Mouse (Mus musculus) intestine, embryonic 14.5 days (tissue): ENCODE measurements around the gene Kctd14. TPM values are rescaled to one million over a fixed set of nuclear protein-coding genes. Genes with fewer than 3 reads are reported as not detected.

ENCODE experiments used
- ATAC-seq: fragments of 200-750 bp; cut with Nextera tagmentation; replicated peaks from 2 replicates; pipeline ENCODE4 v1.8.0; 2017; ENCODE audit warnings: low read depth, moderate number of reproducible peaks, moderate TSS enrichment, moderate library complexity; ENCODE audit not compliant: low FRiP score, low TSS enrichment
- DNase-seq: peaks from one replicate; pipeline ENCODE4 v3.0.0-alpha.2; 2018; ENCODE audit warnings: low spot score
- H3K27ac ChIP-seq: fragments of 300-500 bp; sonication (generic); 2 replicates; pipeline ENCODE4 v1.5.1; 2014; ENCODE audit warnings: low read depth, mild to moderate bottlenecking, control low read depth
- H3K27me3 ChIP-seq: fragments of 300-500 bp; sonication (generic); replicated peaks from 2 replicates; pipeline ENCODE4 v1.6.1; 2014; ENCODE audit warnings: low read length, control low read depth; ENCODE audit not compliant: control insufficient read depth, insufficient read depth
- H3K36me3 ChIP-seq: fragments of 300-500 bp; sonication (generic); 2 replicates; pipeline ENCODE4 v1.6.1; 2014; ENCODE audit warnings: low read length, control low read depth; ENCODE audit not compliant: control insufficient read depth, insufficient read depth
- H3K4me1 ChIP-seq: fragments of 300-500 bp; sonication (generic); replicated peaks from 2 replicates; pipeline ENCODE4 v1.6.1; 2014; ENCODE audit warnings: low read length, control low read depth, mixed read lengths; ENCODE audit not compliant: control insufficient read depth, insufficient read depth
- H3K4me2 ChIP-seq: fragments of 300-500 bp; sonication (generic); 2 replicates; pipeline ENCODE4 v1.6.1; 2014; ENCODE audit warnings: low read length
- H3K4me3 ChIP-seq: fragments of 300-500 bp; sonication (generic); 2 replicates; pipeline ENCODE4 v1.5.1; 2014; ENCODE audit warnings: low read depth, low read length, control low read depth, mixed read lengths
- H3K9ac ChIP-seq: fragments of 300-500 bp; sonication (generic); 2 replicates; pipeline ENCODE4 v1.6.1; 2014; ENCODE audit warnings: mild to moderate bottlenecking, low read length
- H3K9me3 ChIP-seq: fragments of 300-500 bp; sonication (generic); 2 replicates; pipeline ENCODE4 v1.6.1; 2016; ENCODE audit warnings: low read length, control low read depth; ENCODE audit not compliant: control insufficient read depth
- WGBS: fragments of 180-500 bp; shearing (Covaris S2); extraction: QIAGEN DNeasy Blood & Tissue Kit; methylation state at CpG from one replicate; pipeline ENCODE4 v1.1.7; 2014; 5-methylcytosine and 5-hydroxymethylcytosine counted together
- polyA plus RNA-seq: library from polyadenylated mRNA; unstranded; fragments of >200 nt; fragmentation: Nextera tagmentation; extraction: Ambion mirVana; gene quantifications from 2 replicates; pipeline ENCODE4 v1.2.1, GENCODE M21; 2014

Gene Kctd14
- polyA plus RNA-seq, 1 experiment from 2014 or later: 1.7 TPM

GRCm38 (mm10) chr7:97416906-97417777 lies 34.0 kb upstream of the Kctd14 start, which contains the start of gene Thrsp:
Thrsp (minus strand) TSS chr7:97417730.
- Histone ChIP-seq H3K9ac (no peak within 1 kb of the TSS), H3K4me3 (no peak within 1 kb of the TSS), H3K4me2 (no peak within 1 kb of the TSS), H3K9me3 (no peaks in the 10 kb centered on the region), H3K36me3 (no peaks in the 10 kb centered on the region), H3K27me3 (no peaks in the 10 kb centered on the region), H3K27ac (no peak within 1 kb of the TSS), H3K4me1 (no peaks in the 10 kb centered on the region)
- DNase-seq (no peak), ATAC-seq (no peak; the same call in 1 of the 2 replicates)
- WGBS: 75% methylated on average over 25 of the region's 25 CpGs

DNA sequence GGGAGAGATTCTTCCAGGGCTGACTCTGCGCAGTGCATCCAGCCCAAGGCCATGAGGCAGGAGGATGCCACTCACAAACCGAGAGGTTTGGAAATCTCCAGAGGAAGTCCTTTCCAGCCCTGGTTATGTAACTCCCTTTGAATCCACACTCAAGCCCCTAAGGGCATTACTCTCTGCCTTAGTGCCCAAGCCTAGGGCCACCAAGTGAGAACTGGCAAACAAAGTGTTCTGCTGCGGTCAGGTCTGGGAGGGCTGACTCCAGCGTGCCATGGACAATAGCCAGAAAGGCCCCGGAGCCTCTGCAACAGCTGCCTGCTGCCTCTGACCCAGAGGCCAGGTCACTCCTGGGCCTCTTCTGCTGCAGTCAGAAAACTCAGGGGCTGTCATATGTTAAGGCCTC lies 32.4 kb upstream of the Kctd14 start:
- H3K4me2 ChIP-seq: no peak overlapping the region
- DNase-seq (no peak), ATAC-seq (no peak)
- H3K4me3 ChIP-seq: no peak overlapping the region
- H3K9ac ChIP-seq: no peak overlapping the region
- H3K27me3 ChIP-seq: no peaks in the 10 kb centered on the region
- 70% methylated on average over 5 of the region's 5 CpGs for WGBS
- H3K27ac ChIP-seq: no peak overlapping the region
- H3K36me3 ChIP-seq: no peaks in the 10 kb centered on the region
- H3K4me1 ChIP-seq: no peaks in the 10 kb centered on the region
- no peaks in the 10 kb centered on the region for H3K9me3 ChIP-seq

GRCm38 (mm10) chr7:97419163-97419562 lies 32.0 kb upstream of the Kctd14 start:
- Histone ChIP-seq H3K9ac (no peak overlapping the region), H3K4me2 (no peak overlapping the region), H3K9me3 (no peaks in the 10 kb centered on the region), H3K4me1 (no peaks in the 10 kb centered on the region), H3K36me3 (no peaks in the 10 kb centered on the region), H3K4me3 (no peak overlapping the region), H3K27me3 (no peaks in the 10 kb centered on the region), H3K27ac (no peak overlapping the region)
- DNase-seq (no peak), ATAC-seq (no peak)
- WGBS: 84% methylated on average over 5 of the region's 5 CpGs

DNA sequence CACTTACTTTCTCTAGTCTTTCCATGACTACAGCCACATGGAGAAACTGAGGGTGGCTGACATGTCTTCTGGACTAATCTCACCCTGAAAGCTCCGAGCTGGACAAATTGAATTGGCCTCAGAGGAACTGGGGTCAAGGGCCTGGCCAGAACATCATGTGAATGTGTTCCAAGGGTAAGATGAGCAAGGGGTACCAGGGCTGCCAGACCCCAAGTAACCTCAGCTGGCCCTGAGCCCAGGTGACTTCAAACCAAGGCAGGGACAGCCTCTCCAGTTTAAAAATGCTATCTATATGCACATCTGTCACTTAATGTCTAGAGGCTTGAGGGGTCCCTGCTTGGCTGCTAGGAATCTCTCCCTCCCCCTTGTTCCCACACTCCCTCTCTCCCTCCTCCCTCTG lies 30.7 kb upstream of the Kctd14 start:
- Histone ChIP-seq H3K9me3 (no peaks in the 10 kb centered on the region), H3K27ac (no peak overlapping the region), H3K36me3 (no peaks in the 10 kb centered on the region), H3K4me2 (no peak overlapping the region), H3K4me1 (peaks cover 3% of the 10 kb centered on the region; the same call in 1 of the 2 replicates), H3K9ac (no peak overlapping the region), H3K27me3 (no peaks in the 10 kb centered on the region), H3K4me3 (no peak overlapping the region)
- no peak for ATAC-seq
- 65% methylated on average over 1 of the region's 1 CpGs for WGBS
- DNase-seq: no peak

DNA sequence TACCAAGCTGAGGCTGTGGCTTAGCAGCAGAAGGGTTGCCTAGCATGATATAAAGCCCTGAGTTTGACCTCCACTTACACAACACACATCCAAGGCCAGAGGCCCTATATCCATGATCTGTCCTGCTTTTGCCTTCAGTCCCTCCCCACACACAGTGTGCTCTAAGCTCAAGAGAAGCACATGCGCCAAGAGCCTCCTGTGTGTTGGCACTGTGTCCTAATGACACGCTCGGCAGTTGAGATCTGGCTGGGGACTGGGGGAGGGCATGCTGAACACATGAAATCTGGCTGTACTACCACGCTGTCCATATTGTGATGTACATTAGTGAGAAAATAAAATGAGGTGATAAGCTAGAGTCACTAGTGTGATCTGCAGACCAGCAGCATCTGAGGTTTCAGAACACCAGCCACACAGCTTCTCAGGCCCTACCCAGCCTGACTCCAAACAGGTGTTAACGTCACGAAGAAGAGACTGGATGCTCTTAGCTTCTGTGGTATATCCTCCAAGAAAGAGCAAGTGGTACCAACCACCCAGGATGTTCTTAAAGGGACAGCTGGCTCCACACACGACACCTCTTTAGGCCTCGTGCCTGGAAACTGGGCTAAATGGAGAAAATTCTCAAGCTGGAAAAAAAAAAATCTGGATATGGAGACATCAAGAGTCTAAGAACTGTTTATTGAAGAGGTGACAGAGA lies 30.0 kb upstream of the Kctd14 start:
- H3K9ac ChIP-seq: no peak overlapping the region
- ATAC-seq: no peak
- WGBS: 84% methylated on average over 8 of the region's 8 CpGs

GRCm38 (mm10) chr7:97423754-97424153 lies 27.4 kb upstream of the Kctd14 start:
- no peak overlapping the region for H3K27ac ChIP-seq
- H3K9me3 ChIP-seq: no peaks in the 10 kb centered on the region
- DNase-seq (no peak), ATAC-seq (no peak)
- H3K4me3 ChIP-seq: no peak overlapping the region
- peaks cover 3% of the 10 kb centered on the region; the same call in 1 of the 2 replicates for H3K4me1 ChIP-seq
- 52% methylated on average over 5 of the region's 5 CpGs for WGBS
- H3K36me3 ChIP-seq: no peaks in the 10 kb centered on the region
- no peaks in the 10 kb centered on the region for H3K27me3 ChIP-seq
- H3K4me2 ChIP-seq: no peak overlapping the region
- no peak overlapping the region for H3K9ac ChIP-seq

More for the DNA sequence above, 30.0 kb upstream of the Kctd14 start:
- Histone ChIP-seq H3K27ac (no peak overlapping the region), H3K4me1 (peaks cover 3% of the 10 kb centered on the region; the same call in 1 of the 2 replicates), H3K36me3 (no peaks in the 10 kb centered on the region), H3K4me3 (no peak overlapping the region), H3K4me2 (no peak overlapping the region), H3K9me3 (no peaks in the 10 kb centered on the region), H3K27me3 (no peaks in the 10 kb centered on the region)
- no peak for DNase-seq

DNA sequence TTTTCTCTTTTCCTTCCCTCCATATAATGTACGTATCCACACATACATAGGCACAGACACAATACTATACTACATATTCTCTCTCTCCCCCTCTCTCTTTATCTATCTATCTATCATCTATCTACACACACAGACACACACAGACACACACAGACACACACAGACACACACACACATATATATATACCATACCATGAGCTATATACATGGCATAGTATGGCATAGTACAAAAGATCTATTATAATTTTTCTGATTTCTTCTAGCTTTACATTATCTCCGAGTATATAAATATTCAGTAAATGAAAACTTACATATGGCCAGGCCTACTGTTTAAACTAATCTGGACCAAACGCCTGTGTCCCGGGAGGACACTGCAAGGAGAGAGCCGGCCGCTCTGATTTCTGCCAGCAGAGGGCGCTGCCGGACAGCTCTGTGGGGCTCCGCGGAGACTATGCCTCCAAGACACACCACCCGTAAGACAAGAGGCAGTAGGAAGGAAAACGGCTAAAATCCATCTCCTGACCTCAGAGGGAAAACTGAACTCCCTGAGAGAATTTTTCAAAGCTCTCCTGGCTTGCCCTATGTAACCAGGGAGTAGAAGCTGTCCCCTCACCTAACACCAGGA lies 26.4 kb upstream of the Kctd14 start:
- DNase-seq: peak; percentile 99
- H3K36me3 ChIP-seq: no peaks in the 10 kb centered on the region
- H3K4me2 ChIP-seq: no peak overlapping the region
- H3K9ac ChIP-seq: no peak overlapping the region
- H3K27me3 ChIP-seq: no peaks in the 10 kb centered on the region
- H3K4me3 ChIP-seq: no peak overlapping the region
- H3K9me3 ChIP-seq: no peaks in the 10 kb centered on the region
- 7% methylated on average over 12 of the region's 12 CpGs for WGBS
- peaks cover 6% of the 10 kb centered on the region for H3K4me1 ChIP-seq
- ATAC-seq: peak; percentile 82
- H3K27ac ChIP-seq: no peak overlapping the region

GRCm38 (mm10) chr7:97426566-97426965 lies 24.6 kb upstream of the Kctd14 start:
- Histone ChIP-seq H3K36me3 (no peaks in the 10 kb centered on the region), H3K9me3 (no peaks in the 10 kb centered on the region), H3K4me2 (no peak overlapping the region), H3K4me1 (peaks cover 11% of the 10 kb centered on the region), H3K4me3 (no peak overlapping the region), H3K27ac (no peak overlapping the region), H3K27me3 (no peaks in the 10 kb centered on the region), H3K9ac (no peak overlapping the region)
- WGBS: 65% methylated on average over 6 of the region's 6 CpGs
- ATAC-seq: no peak
- DNase-seq: no peak
